Mouse (Mus musculus) G1E (cell line): ENCODE results near the gene Cadm1. TPM values are rescaled to one million over a fixed set of nuclear protein-coding genes. Genes with fewer than 3 reads are reported as not detected.

ENCODE experiments used
- ATAC-seq: 2 replicates; pipeline ENCODE4 v1.8.0; 2016; ENCODE audit warnings: mild to moderate bottlenecking; ENCODE audit not compliant: insufficient number of reproducible peaks, poor library complexity, low FRiP score, severe bottlenecking; ENCODE audit errors: extremely low read depth
- DNase-seq: peaks from one replicate; pipeline ENCODE4 v3.0.0; 2012; ENCODE audit warnings: low spot score
- H3K27me3 ChIP-seq: 2 replicates; pipeline ENCODE4 v1.6.1; 2012; ENCODE audit warnings: mild to moderate bottlenecking, low read length, inconsistent platforms; ENCODE audit not compliant: insufficient read depth
- H3K36me3 ChIP-seq: replicated peaks from 2 replicates; pipeline ENCODE3; 2012; ENCODE audit warnings: mild to moderate bottlenecking, inconsistent platforms
- H3K4me1 ChIP-seq: 2 replicates; pipeline ENCODE4 v1.6.1; 2012; ENCODE audit warnings: low read depth, low read length, inconsistent platforms, mixed read lengths; ENCODE audit not compliant: insufficient read depth
- H3K4me3 ChIP-seq: 2 replicates; pipeline ENCODE4 v1.5.1; 2012; ENCODE audit warnings: low read depth, mild to moderate bottlenecking, inconsistent platforms, low read length, moderate library complexity, mixed read lengths
- H3K9me3 ChIP-seq: replicated peaks from 2 replicates; pipeline ENCODE4 v1.6.1; 2012; ENCODE audit warnings: inconsistent platforms
- CTCF ChIP-seq: IDR thresholded peaks from 2 replicates; pipeline ENCODE4 v1.5.1; 2012; ENCODE audit warnings: low read depth, low read length, inconsistent platforms, mixed read lengths
- GATA1 ChIP-seq: IDR thresholded peaks from 2 replicates; pipeline ENCODE4 v1.6.1; 2012; ENCODE audit warnings: borderline replicate concordance, low read length, inconsistent platforms, mixed read lengths
- GATA2 ChIP-seq: IDR thresholded peaks from 2 replicates; pipeline ENCODE4 v1.6.1; 2012; ENCODE audit warnings: low read depth, low read length, inconsistent platforms, borderline replicate concordance
- POLR2AphosphoS5 ChIP-seq: IDR thresholded peaks from 2 replicates; pipeline ENCODE4 v1.6.1; 2012; ENCODE audit warnings: low read depth, low read length, inconsistent platforms; ENCODE audit not compliant: insufficient replicate concordance
- TAL1 ChIP-seq: conservative IDR thresholded peaks from 2 replicates; pipeline ENCODE4 v1.6.1; 2012; ENCODE audit warnings: low read depth, low read length, inconsistent platforms, mixed read lengths
- polyA plus RNA-seq: library from polyadenylated mRNA; stranded (reverse); fragments of >175 nt; gene quantifications from 2 replicates; pipeline ENCODE4 v1.2.3, GENCODE M21; 2012
- total RNA-seq, 2 experiments: library from RNA; stranded (forward) in 1 of 2; stranded (reverse) in 1 of 2; fragments of 200-1000 nt in 1 of 2; fragments of >200 nt in 1 of 2; fragmentation: Nextera tagmentation in 1 of 2; gene quantifications; 2 replicates each; pipeline ENCODE4 v1.2.3; 2014 to 2017

Gene Cadm1
- total and polyA plus RNA-seq, 3 experiments = 0.38 TPM; not detected in 2

DNA sequence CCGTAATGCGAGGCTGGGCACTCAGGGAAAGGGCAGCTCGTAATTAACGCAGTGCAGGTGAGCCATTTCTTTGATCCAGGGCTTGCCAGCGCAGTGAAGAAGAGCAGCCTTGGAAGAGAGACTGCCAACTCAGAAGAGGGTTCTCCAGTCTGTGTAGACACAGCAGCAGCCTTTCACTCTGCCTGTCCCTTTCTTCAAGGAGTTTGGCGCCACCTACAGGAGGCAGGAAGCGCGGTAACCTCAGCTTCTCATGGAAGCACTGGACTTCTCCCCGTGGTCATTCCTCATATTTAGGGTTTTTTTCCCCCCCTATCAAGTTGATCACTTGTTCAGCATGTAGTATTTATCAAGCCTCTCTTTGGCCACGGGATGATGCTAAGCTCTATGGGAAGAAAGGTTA is 178.3 kb downstream of the Cadm1 start:
- no peak for DNase-seq
- H3K4me3 ChIP-seq = no peak overlapping the region
- no peaks in the 10 kb centered on the region for H3K27me3 ChIP-seq
- peaks cover 9% of the 10 kb centered on the region for H3K9me3 ChIP-seq
- no peaks in the 10 kb centered on the region for H3K4me1 ChIP-seq
- no peak for ATAC-seq
- no peaks in the 10 kb centered on the region for H3K36me3 ChIP-seq
- no peak for TF ChIP-seq POLR2AphosphoS5
- 0 out of 2 replicates have a peak, but pooled peaks have one; percentile 37 for TF ChIP-seq CTCF

DNA sequence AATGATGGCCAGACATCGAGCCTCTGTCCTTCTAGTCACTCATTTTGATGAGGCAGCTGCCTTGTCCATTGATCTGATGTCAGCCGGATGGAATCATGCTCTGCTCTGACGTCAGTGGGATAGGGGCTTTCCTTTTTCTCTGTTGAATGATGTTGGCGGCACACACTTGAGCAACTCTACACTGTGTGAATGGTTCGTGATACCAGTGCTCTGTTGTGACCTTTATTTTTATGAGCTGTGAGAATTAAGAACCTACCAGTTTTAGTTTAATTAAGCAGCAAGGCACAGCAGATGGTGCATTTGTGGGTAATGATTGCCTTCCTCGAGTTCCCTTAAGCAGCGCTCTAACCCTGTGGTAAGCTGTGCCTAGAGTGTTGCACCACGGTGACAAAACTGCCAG is 181.0 kb downstream of the Cadm1 start:
- DNase-seq = no peak
- no peak for ATAC-seq
- Histone ChIP-seq H3K27me3 (no peaks in the 10 kb centered on the region), H3K4me3 (no peak overlapping the region), H3K4me1 (no peaks in the 10 kb centered on the region), H3K36me3 (no peaks in the 10 kb centered on the region), H3K9me3 (peaks cover 8% of the 10 kb centered on the region)
- TF ChIP-seq GATA1 = no peak
- TF ChIP-seq CTCF = no peak
- TF ChIP-seq POLR2AphosphoS5 = no peak
- no peak for TF ChIP-seq TAL1
- TF ChIP-seq GATA2 = no peak

DNA sequence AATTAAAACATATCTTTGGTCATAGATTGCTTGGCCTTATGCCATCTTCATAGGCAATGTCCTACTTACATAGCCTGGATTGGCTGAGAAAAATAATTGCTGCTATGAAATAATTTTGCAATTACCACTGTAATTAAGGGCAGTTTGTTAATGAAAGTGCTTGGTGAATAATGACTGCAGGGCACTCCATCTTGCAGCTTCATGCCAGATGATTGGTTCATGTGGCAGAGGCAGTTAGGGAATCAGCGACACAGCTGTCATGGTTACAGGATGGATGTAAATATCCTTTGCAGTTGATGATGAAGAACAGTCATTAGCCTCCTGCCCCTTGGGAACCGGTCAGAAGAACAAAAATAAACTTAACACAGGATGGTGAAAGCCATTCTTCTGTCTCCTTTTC is 184.6 kb downstream of the Cadm1 start:
- Histone ChIP-seq H3K4me3 (no peak overlapping the region), H3K27me3 (no peaks in the 10 kb centered on the region), H3K9me3 (peaks cover 2% of the 10 kb centered on the region), H3K4me1 (no peaks in the 10 kb centered on the region), H3K36me3 (no peaks in the 10 kb centered on the region)
- no peak for DNase-seq
- ATAC-seq = no peak
- no peak for TF ChIP-seq GATA2
- TF ChIP-seq GATA1 = no peak
- no peak for TF ChIP-seq CTCF
- TF ChIP-seq TAL1 = no peak
- TF ChIP-seq POLR2AphosphoS5 = no peak

DNA sequence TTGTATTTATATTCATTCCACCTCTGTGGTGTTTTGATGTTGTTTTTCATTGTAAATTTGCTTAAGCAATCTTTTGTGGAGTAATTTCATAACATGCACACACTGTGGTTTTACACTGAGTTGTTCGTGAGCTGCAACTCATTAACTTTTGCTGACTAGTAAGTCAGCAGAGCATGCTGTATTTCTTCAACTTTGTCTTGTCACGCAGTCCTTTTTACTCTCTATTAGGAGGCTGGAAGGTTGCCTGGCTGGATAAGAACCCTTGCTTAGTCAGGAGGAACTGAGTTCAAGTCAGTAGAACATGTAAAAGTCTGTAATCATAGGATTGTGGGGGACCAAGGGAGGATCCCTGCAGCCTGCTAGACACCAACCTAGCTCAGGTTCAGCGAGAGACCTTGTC is 185.4 kb downstream of the Cadm1 start:
- TF ChIP-seq GATA1 (no peak), POLR2AphosphoS5 (no peak), CTCF (no peak), GATA2 (no peak), TAL1 (no peak)

DNA sequence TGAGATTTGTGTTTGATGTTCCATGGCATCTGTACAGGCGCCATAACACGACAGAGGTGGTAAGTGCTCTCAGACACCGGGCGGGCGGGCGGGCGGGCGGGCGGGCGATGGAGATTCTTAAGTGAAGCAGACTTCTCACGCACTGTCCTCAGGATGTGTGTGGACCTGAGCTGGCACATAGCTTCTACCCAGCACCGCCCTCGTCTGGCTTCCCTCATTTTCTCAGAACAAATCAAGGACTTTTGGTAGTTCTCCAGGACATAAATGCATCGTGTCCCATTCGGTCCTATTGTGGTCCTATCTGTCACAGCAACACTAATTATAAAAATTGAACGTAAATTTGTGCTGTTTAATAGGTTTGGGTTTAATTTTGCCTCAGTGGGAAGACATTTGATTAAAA is 186.9 kb downstream of the Cadm1 start:
- Histone ChIP-seq H3K4me1 (no peaks in the 10 kb centered on the region), H3K4me3 (no peak overlapping the region), H3K9me3 (peaks cover 2% of the 10 kb centered on the region), H3K36me3 (no peaks in the 10 kb centered on the region), H3K27me3 (no peaks in the 10 kb centered on the region)
- no peak for ATAC-seq
- no peak for DNase-seq
- TF ChIP-seq POLR2AphosphoS5 = no peak
- no peak for TF ChIP-seq CTCF
- TF ChIP-seq TAL1 = no peak
- no peak for TF ChIP-seq GATA1
- no peak for TF ChIP-seq GATA2

More for the DNA sequence above, 185.4 kb downstream of the Cadm1 start:
- Histone ChIP-seq H3K36me3 (no peaks in the 10 kb centered on the region), H3K4me1 (no peaks in the 10 kb centered on the region), H3K4me3 (no peak overlapping the region), H3K9me3 (peaks cover 2% of the 10 kb centered on the region), H3K27me3 (no peaks in the 10 kb centered on the region)
- ATAC-seq (no peak), DNase-seq (no peak)

DNA sequence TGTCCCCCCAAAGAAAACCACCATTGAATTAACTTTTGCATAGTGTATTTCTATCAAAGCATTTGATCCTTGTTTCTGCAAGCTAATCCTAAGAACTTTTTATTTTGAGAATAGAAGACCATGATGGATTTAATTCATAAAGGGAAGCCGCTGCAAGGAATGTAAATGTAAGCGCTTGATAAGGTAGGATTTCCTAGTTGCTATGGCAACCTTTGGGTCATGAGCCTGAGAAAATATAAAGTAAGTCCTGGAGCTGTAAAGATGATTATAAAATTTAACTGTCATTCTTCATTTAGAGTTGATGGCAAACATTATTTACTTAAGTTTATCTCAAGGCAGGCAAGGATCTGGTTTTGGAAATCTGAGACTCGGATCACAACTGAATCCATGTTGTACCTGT is 197.6 kb downstream of the Cadm1 start:
- Histone ChIP-seq H3K27me3 (no peaks in the 10 kb centered on the region), H3K4me3 (no peak overlapping the region), H3K36me3 (no peaks in the 10 kb centered on the region), H3K4me1 (no peaks in the 10 kb centered on the region), H3K9me3 (peaks cover 5% of the 10 kb centered on the region; the same call in 1 of the 2 replicates)
- ATAC-seq (no peak), DNase-seq (no peak)
- TF ChIP-seq CTCF = no peak
- no peak for TF ChIP-seq GATA1
- TF ChIP-seq TAL1 = no peak
- TF ChIP-seq GATA2 = no peak
- no peak for TF ChIP-seq POLR2AphosphoS5

DNA sequence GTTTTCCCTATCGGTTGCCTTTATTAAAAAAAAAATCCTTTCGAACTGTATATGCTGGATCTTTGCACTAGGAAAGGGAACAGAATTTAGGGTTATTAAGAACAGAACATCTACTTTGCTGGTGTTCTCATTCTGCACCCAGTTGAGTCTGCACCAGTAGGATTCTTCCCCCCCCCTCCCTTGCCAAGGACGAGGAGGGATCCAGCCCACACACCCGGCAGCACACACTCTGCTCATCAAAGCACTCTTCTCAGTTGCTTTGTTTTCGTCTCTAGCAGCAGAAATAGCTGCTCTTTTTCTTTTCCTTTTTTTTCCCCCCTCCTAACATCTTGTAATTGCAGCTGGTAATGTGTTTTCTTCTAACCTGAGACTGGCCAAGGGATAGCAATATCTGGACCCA is 198.9 kb downstream of the Cadm1 start:
- ATAC-seq (no peak), DNase-seq (no peak)
- TF ChIP-seq GATA1 = no peak
- no peaks in the 10 kb centered on the region for H3K36me3 ChIP-seq
- no peak overlapping the region for H3K4me3 ChIP-seq
- H3K4me1 ChIP-seq = no peaks in the 10 kb centered on the region
- no peaks in the 10 kb centered on the region for H3K27me3 ChIP-seq
- H3K9me3 ChIP-seq = peaks cover 2% of the 10 kb centered on the region; the same call in 1 of the 2 replicates
